Mouse (Mus musculus) kidney, embryonic 15.5 days (tissue): Measurements from ENCODE around the gene Siglec1. TPM values are rescaled to one million over a fixed set of nuclear protein-coding genes. Genes with fewer than 3 reads are reported as not detected.

ENCODE experiments used
- ATAC-seq: fragments of 200-750 bp; cut with Nextera tagmentation; replicated peaks from 2 replicates; pipeline ENCODE4 v1.8.0; 2017; ENCODE audit warnings: moderate TSS enrichment; ENCODE audit not compliant: low FRiP score
- H3K27ac ChIP-seq: fragments of 300-500 bp; sonication (generic); 2 replicates; pipeline ENCODE4 v1.5.1; 2015; ENCODE audit warnings: mild to moderate bottlenecking, inconsistent platforms
- H3K27me3 ChIP-seq: fragments of 300-500 bp; sonication (generic); 2 replicates; pipeline ENCODE4 v1.6.1; 2015; ENCODE audit warnings: inconsistent platforms
- H3K36me3 ChIP-seq: fragments of 300-500 bp; sonication (generic); 2 replicates; pipeline ENCODE4 v1.6.1; 2015; ENCODE audit warnings: inconsistent platforms
- H3K4me1 ChIP-seq: fragments of 300-500 bp; sonication (generic); 2 replicates; pipeline ENCODE4 v1.6.1; 2015; ENCODE audit warnings: inconsistent platforms
- H3K4me2 ChIP-seq: fragments of 300-500 bp; sonication (generic); 2 replicates; pipeline ENCODE4 v1.6.1; 2015; ENCODE audit warnings: moderate library complexity, mild to moderate bottlenecking, inconsistent platforms
- H3K4me3 ChIP-seq: fragments of 300-500 bp; sonication (generic); replicated peaks from 2 replicates; pipeline ENCODE4 v1.5.1; 2015; ENCODE audit warnings: mild to moderate bottlenecking, inconsistent platforms
- H3K9ac ChIP-seq: fragments of 300-500 bp; sonication (generic); 2 replicates; pipeline ENCODE4 v1.6.1; 2015; ENCODE audit warnings: mild to moderate bottlenecking, inconsistent platforms
- H3K9me3 ChIP-seq: fragments of 300-500 bp; sonication (generic); replicated peaks from 2 replicates; pipeline ENCODE4 v1.6.1; 2016; ENCODE audit warnings: inconsistent platforms
- WGBS: fragments of 180-500 bp; shearing (Covaris S2); methylation state at CpG from one replicate; pipeline ENCODE4 v1.1.7; 2015; ENCODE audit warnings: mixed read lengths; 5-methylcytosine and 5-hydroxymethylcytosine counted together
- microRNA-seq: library from miRNA; unstranded; fragments of <30 nt; microRNA quantifications from one replicate; pipeline ENCODE4, GENCODE M21; 2016
- polyA plus RNA-seq: library from polyadenylated mRNA; unstranded; fragments of >200 nt; fragmentation: Nextera tagmentation; extraction: Ambion mirVana; gene quantifications from 2 replicates; pipeline ENCODE4 v1.2.1, GENCODE M21; 2015

Siglec1 gene
- polyA plus RNA-seq, 1 experiment from 2014 or later, result 0.35 TPM

- H3K9me3 ChIP-seq, result no peaks in the 10 kb centered on the region
- 68% methylated on average over 9 of the region's 9 CpGs for WGBS
- H3K4me1 ChIP-seq, result peaks cover 3% of the 10 kb centered on the region; the same call in 1 of the 2 replicates
- H3K27me3 ChIP-seq, result no peaks in the 10 kb centered on the region
- H3K4me3 ChIP-seq, result no peak overlapping the region
- 0 out of 2 replicates have a peak, but pooled peaks have one; percentile 29 for ATAC-seq
- peaks cover 36% of the 10 kb centered on the region for H3K36me3 ChIP-seq
- no peak overlapping the region for H3K4me2 ChIP-seq
- H3K9ac ChIP-seq, result no peak overlapping the region
- no peak overlapping the region for H3K27ac ChIP-seq
These were observed 57.3 kb downstream of the Siglec1 start for GRCm38 (mm10) chr2:131029065-131029935.

GRCm38 (mm10) chr2:131026941-131027340 is 59.6 kb downstream of the Siglec1 start:
- Histone ChIP-seq H3K27me3 (no peaks in the 10 kb centered on the region), H3K4me3 (no peak overlapping the region), H3K27ac (no peak overlapping the region), H3K9ac (no peak overlapping the region), H3K9me3 (no peaks in the 10 kb centered on the region), H3K36me3 (peaks cover 48% of the 10 kb centered on the region), H3K4me2 (no peak overlapping the region), H3K4me1 (peaks cover 3% of the 10 kb centered on the region; the same call in 1 of the 2 replicates)
- 84% methylated on average over 3 of the region's 3 CpGs for WGBS
- no peak for ATAC-seq

GRCm38 (mm10) chr2:131025230-131025629 is 61.3 kb downstream of the Siglec1 start:
- 92% methylated on average over 2 of the region's 2 CpGs for WGBS
- Histone ChIP-seq H3K36me3 (peaks cover 57% of the 10 kb centered on the region), H3K9me3 (no peaks in the 10 kb centered on the region), H3K4me1 (peaks cover 3% of the 10 kb centered on the region; the same call in 1 of the 2 replicates), H3K9ac (no peak overlapping the region), H3K27ac (no peak overlapping the region), H3K27me3 (no peaks in the 10 kb centered on the region), H3K4me2 (no peak overlapping the region), H3K4me3 (no peak overlapping the region)
- ATAC-seq, result no peak

Small RNA genes within 50 kb of the gene (microRNA-seq; reads per million reads assigned to microRNA genes)
- not detected for gene Mir6973b

Other genes with a start within 250 kb of the Siglec1 start
- 35.1 and 40.6 TPM in 2 replicates for gene 4930402H24Rik, start 180.4 kb downstream of the Siglec1 start, polyA plus RNA-seq
- 6.2 and 8.2 TPM in 2 replicates for gene Atrn, start 180.3 kb downstream of the Siglec1 start, polyA plus RNA-seq
- 15.1 and 17.0 TPM in 2 replicates for gene Gfra4, start 43.7 kb downstream of the Siglec1 start, polyA plus RNA-seq
- gene Adam33, start 23.0 kb downstream of the Siglec1 start, polyA plus RNA-seq, result 3.6 and 4.9 TPM in 2 replicates
- 20.3 and 21.3 TPM in 2 replicates for gene Hspa12b, start 40.5 kb upstream of the Siglec1 start, polyA plus RNA-seq
- gene Gm11037, start 46.7 kb upstream of the Siglec1 start, polyA plus RNA-seq, result not detected in 2 replicates
- gene 1700037H04Rik, start 73.3 kb upstream of the Siglec1 start, polyA plus RNA-seq, result 82.9 and 91.1 TPM in 2 replicates
- 10.6 and 10.8 TPM in 2 replicates for gene Cenpb, start 93.3 kb upstream of the Siglec1 start, polyA plus RNA-seq
- 62.1 and 71.5 TPM in 2 replicates for gene Cdc25b, start 100.2 kb upstream of the Siglec1 start, polyA plus RNA-seq
- 3.2 and 3.6 TPM in 2 replicates for gene Spef1, start 100.5 kb upstream of the Siglec1 start, polyA plus RNA-seq
- 25.6 TPM in 2 replicates for gene Ap5s1, start 120.3 kb upstream of the Siglec1 start, polyA plus RNA-seq
- gene Mavs, start 147.3 kb upstream of the Siglec1 start, polyA plus RNA-seq, result 27.8 and 30.2 TPM in 2 replicates
- 38.3 and 39.0 TPM in 2 replicates for gene Pank2, start 175.7 kb upstream of the Siglec1 start, polyA plus RNA-seq